Mouse (Mus musculus): ENCODE results near the gene Vmn2r110. TPM values are rescaled to one million over a fixed set of nuclear protein-coding genes. Genes with fewer than 3 reads are reported as not detected.

Gene Vmn2r110
- not detected for total RNA-seq (2021)
- long read RNA-seq, experiment 1, result 0 reads
- long read RNA-seq, experiment 2, result 0 reads

DNA sequence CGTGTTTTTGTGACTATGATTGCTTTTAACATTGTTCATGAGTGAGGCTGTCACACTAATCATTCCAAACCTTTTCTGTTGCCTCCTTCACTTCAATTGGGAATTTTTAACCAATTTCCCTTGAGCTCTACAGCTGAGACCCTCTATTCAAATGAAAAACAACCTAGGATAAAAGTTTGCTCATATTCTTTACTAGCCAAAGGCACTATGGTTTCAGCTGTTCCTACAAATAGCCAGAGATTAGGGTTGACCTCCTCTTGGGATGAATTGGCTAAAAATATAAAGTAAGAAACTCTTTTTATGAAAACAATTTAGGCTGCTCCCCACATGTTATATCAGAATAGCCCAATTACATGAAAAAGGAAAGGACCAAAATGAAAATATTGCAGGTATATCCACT lies at the start of gene Vmn2r110:
Gene Vmn2r110, minus strand, starts transcription at position 101 of the 400 bp plus-strand sequence.
- intact Hi-C loops (cut with DNase I), result no loop called here
- no peak for DNase-seq (ENCODE audit: low spot score in 2 of 2)

DNA sequence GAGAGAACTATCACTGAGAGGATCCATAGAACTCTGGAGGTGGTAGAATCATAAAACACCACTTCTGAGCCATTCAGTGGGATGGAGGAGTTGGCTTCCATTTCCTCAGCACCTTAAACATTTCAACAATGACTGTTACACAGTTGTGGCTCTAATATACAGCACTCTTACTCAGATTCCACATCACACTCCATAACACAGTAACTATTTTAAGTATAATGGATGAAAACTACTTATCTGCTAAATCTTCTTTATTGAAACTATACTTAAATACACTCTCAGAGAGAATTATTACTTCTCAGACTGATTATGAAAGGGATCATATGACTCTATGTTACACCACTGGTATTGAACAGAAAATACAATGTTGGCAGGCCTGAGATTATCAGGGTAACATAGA lies 28.6 kb upstream of the Vmn2r110 start, which contains the start of gene Fpr-rs3:
Gene Fpr-rs3, minus strand, starts transcription at position 101 of the 400 bp plus-strand sequence.
- intact Hi-C loops (cut with DNase I), result no loop called here
- DNase-seq (ENCODE audit: low spot score in 2 of 2), result no peak

GRCm38 (mm10) chr17:20564656-20565055 lies 31.6 kb downstream of the Vmn2r110 start, which contains the start of gene Vmn2r109:
Gene Vmn2r109 (minus strand): TSS chr17:20564756.
- intact Hi-C loops (cut with DNase I), result no loop called here
- DNase-seq (ENCODE audit: low spot score in 2 of 2), result no peak

Other genes starting within 250 kb of the Vmn2r110 start
- not detected for gene Vmn1r224, start 182.3 kb downstream of the Vmn2r110 start, total RNA-seq (2021)
- gene Vmn2r108, start 115.1 kb downstream of the Vmn2r110 start, total RNA-seq (2021), result under 1 TPM in 1 of 2 experiments, not detected in 1; 0.07 TPM
- not detected for gene Vmn1r225, start 98.3 kb downstream of the Vmn2r110 start, total RNA-seq (2021)
- not detected for gene Vmn2r109, start 31.7 kb downstream of the Vmn2r110 start, total RNA-seq (2021)
- gene Fpr-rs3, start 28.5 kb upstream of the Vmn2r110 start, total RNA-seq (2021), result not detected
- gene Vmn1r226, start 86.4 kb upstream of the Vmn2r110 start, total RNA-seq (2021), result not detected
- gene Vmn1r227, start 133.4 kb upstream of the Vmn2r110 start, total RNA-seq (2021), result not detected
- not detected for gene Vmn1r228, start 189.7 kb upstream of the Vmn2r110 start, total RNA-seq (2021)
- under 1 TPM; 0.08 to 0.11 TPM for gene Vmn1r229, start 215.1 kb upstream of the Vmn2r110 start, total RNA-seq (2021)
- gene Vmn1r230, start 244.0 kb upstream of the Vmn2r110 start, total RNA-seq (2021), result not detected